Mouse (Mus musculus) heart, adult 9 months (tissue): ENCODE measurements around the gene Aars2.

ENCODE experiments used
- DNase-seq, 2 experiments: peaks; one replicate each; pipeline ENCODE4 v3.0.0; 2022; ENCODE audit warnings: low spot score in 2 of 2

The Aars2 gene

GRCm38 (mm10) chr17:45506700-45507189, at the start of gene Aars2:
TSS of gene Aars2 (plus strand) at chr17:45506841.
- DNase-seq: peak; percentile 86 to 92

- DNase-seq: no peak
Measured at GRCm38 (mm10) chr17:45457487-45457886, 49.2 kb upstream of the Aars2 start.

DNA sequence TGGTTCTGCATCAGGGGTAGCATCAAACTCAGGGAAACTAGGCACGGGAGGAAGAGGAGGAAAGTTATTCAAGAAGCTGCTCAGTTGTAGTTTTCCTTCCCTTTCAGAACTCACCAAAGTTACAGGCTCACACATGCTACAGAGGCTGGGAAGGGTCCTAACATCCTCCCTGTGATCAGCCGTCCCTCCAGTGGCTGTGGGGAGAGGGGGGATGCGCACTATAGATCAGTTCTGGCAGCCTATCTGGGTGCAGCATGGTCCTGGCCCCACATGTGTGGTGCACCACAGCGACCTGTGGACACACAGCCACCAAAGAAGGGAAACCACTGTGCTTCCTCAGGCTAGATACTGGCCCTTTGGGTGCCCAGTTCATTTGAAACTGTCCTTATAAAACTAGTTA, 48.1 kb upstream of the Aars2 start:
- no peak for DNase-seq

DNA sequence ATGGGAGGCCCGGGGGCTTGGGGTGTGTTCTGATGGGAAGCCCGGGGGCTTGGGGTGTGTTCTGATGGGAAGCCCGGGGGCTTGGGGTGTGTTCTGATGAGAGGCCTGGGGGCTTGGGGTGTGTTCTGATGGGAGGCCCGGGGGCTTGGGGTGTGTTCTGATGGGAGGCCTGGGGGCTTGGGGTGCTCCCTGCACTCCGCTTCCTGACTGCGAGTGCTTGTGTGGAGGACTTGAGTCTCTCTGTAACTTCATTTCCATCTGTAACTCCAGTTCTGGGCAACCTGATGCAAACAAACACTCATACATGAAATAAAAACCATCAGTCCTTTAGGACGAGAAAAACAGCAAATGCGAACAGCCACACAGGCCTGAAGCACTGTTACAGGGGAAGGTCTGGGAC, 47.6 kb upstream of the Aars2 start:
- no peak for DNase-seq

- no peak for DNase-seq
Measured at GRCm38 (mm10) chr17:45462506-45462905, 44.1 kb upstream of the Aars2 start.

DNA sequence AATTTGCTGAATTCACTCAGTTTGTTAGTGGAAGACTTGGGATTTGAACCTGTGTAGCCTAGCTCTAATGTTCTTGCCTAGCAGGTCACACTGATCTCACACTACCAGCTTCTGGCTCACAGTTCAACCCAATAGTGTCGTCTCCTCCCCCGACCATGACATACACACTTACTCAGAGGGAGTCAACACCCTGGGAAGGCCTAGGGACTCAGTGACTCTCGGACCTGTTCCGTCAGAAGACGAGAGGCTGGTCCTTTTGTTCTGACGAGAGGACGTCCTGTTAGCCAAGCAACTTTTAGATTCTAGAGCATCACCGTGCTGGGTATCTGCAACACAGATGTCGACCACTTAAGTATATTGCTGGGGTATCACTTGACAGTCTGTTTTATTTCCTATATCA, 42.4 kb upstream of the Aars2 start:
- no peak for DNase-seq

- DNase-seq: no peak
Measured at GRCm38 (mm10) chr17:45466701-45467100, 39.9 kb upstream of the Aars2 start.

DNA sequence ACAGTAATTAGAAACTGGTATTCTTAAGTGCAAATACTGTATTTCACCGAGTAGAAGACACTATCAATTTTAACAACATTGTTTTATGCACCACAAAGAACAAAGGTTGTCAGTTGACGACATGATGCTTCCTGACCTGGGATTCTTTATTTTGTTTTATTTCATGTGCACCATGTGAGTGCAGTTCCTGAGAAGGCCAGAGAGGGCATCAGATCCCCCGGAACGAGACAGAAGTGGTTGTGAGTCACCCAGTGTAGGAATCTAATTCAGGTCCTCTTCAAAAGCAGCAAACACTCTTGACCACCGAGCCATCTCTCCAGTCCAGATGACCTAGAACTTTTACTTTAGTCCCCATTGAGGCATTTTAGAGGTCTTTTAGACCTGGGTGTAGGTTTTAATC, 38.3 kb upstream of the Aars2 start:
- DNase-seq: no peak

DNA sequence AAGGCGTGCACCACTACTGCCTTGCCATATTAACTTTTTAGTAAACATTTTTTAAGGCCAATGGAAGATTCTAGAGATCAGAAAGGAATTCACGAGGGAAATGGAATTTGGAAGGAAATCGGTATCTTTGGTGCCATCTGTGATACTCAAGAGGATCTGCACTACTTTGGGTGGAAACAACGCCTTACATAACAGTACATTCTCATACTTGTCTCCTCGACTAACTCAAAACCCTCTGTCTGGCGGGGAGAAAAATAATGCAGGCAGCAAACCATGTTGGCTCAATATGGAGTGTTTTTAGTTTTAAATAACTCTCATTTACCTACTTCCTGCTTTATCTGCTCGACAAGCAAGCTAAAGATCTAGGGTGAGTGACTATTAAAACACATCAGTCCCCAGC, 35.9 kb upstream of the Aars2 start:
- DNase-seq: no peak

- no peak for DNase-seq
Measured at GRCm38 (mm10) chr17:45473667-45474066, 33.0 kb upstream of the Aars2 start.

GRCm38 (mm10) chr17:45474146-45474545, 32.5 kb upstream of the Aars2 start:
- DNase-seq: no peak

DNA sequence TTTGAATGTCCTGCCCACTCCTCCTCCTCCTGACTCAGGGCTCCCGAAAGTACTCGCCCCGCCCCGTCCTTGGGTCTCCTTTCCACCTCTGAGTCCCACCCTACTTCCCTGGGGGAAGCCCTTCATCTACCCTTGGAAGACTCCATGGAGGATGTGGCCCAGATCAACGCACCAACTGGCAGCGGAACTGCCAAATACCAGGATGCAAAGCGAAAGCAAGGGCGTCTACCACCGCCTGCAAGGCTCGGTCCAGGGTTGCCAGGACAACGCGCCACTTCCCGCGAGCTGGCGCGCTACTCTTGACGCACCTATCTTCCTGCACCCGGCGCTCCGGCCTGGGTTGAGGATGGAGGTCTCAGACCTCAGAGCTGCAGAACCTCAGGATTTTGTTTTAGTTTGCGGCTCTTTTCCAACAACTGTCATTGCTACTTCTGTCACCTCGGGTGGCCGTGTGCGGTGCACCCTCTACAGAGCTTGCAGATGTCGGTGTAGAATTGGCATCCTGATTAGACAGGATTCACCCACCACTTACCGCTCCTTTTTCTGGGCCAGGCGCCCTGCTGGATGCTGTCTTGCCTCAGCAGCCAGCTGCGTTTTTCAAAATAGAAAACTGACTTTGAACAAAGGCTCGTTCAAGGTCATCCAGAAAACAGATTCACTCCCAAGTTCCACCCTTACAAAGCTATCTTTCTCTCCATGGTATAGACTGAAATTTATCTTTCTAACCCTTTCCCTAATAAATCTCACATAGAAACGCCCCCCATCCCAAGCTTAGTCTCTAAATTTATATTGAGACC, 31.8 kb upstream of the Aars2 start, which contains the start of gene Spats1:
Spats1 (minus strand) TSS at position 747 of the 797 bp plus-strand sequence.
- DNase-seq: peak; percentile 29 to 39

- peak; percentile 32 to 60 for DNase-seq
Measured at GRCm38 (mm10) chr17:45478234-45478825, 28.3 kb upstream of the Aars2 start.

- no peak for DNase-seq
Measured at GRCm38 (mm10) chr17:45480429-45480828, 26.2 kb upstream of the Aars2 start.

GRCm38 (mm10) chr17:45485581-45485980, 21.1 kb upstream of the Aars2 start:
- no peak for DNase-seq

GRCm38 (mm10) chr17:45487216-45487615, 19.4 kb upstream of the Aars2 start:
- no peak for DNase-seq

DNA sequence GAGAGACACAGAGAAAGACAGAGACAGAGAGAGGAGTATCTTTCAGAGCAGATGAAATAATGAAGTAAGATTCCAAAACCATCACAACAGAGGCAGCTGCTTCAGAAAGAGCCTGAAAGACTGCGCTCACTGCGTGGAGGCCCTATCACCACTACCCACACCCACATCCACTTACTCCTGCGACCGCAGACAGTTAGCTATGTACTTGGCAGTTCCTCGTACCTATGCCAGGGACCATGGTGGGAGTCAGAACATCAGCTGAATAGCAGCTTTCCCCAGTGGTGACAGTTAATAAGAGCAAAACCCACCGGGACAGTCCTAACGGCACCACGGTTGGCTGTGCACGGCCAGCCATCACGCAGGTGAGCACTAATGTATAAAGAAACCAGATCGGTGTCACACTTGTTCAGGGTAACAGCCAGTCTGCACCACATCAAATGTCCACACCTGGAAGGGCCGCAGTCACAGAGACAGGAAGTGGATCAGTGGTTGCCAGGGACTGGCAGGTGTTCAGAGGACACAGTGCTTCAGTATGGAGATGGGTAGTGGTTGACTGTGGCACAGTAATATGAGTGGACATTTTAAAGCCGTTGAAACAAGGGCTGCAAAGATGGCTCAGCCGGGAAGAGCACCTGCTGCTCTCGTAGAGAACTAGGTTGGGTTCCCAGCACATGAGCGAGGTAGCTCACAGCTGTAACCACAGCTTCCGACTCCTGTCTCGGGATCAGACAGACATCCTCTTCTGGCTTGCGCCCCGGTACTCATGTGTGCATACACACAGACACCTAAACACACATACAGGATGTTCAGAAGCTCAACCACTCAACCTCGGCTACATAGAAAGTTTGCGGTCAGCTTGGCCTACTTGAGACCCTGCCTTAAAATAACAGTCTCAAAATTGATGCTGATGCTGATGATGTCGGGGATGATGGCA, 18.1 kb upstream of the Aars2 start:
- no peak for DNase-seq

DNA sequence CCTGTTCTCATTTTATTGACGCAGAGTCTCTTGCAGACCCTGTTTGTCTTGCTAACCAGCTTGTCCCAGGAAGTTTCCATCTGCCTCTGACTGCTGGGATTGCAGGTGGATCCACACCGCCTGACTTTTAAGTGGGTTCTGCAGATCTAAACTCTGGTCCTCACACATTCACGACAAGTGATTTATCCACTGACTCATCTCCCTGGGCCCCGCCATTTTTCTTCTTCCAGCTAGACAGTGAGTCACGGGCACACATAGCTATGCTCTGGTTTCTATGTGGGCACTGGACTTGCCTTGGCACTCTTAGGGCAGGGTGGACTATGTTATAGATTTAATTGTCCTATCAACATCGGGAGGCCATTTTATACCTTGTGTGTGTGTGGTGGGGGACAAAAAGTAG, 16.9 kb upstream of the Aars2 start:
- no peak for DNase-seq

DNA sequence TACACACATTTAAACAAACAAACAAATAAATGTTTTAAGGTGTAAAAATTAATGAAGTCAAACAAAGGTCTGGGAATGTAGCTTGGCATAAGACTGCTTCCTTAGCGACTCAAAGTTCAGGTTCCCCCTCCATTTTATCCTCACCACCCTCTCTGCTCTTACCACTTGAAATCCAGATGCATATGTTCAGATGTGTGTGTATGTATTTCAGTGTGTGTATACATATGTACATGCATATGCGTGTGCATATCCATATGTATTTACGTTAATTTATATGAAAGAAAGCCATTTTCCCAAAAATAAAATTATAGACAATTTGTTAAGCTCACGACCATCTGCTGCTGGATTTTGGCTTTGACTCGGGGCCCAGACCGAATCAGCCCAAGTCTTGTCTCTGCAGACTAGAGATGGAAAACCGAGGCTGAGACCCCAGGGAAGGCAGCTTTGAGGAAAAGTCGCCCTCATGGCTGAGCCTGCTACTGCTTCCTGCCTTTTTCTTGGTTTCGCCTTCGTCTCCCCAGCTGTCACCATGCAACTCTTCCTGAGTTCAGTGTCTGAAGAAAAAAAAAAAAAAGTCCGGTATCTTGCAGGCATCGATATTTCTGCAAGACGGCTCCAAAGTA, 16.0 kb upstream of the Aars2 start:
- no peak for DNase-seq

- no peak for DNase-seq
Measured at GRCm38 (mm10) chr17:45495398-45495797, 11.2 kb upstream of the Aars2 start.

- peak in 1 of 2 experiments; percentile 16 for DNase-seq
Measured at GRCm38 (mm10) chr17:45498397-45498796, 8.2 kb upstream of the Aars2 start.

- no peak for DNase-seq
Measured at GRCm38 (mm10) chr17:45499516-45499915, 7.1 kb upstream of the Aars2 start.
